Mouse (Mus musculus) hindbrain, embryonic 11.5 days (tissue): Measurements from ENCODE around the gene Galc. TPM values are rescaled to one million over a fixed set of nuclear protein-coding genes. Genes with fewer than 3 reads are reported as not detected.

ENCODE experiments used
- ATAC-seq: fragments of 200-750 bp; cut with Nextera tagmentation; 2 replicates; pipeline ENCODE4 v1.8.0; 2017; ENCODE audit warnings: mild to moderate bottlenecking, moderate TSS enrichment, moderate library complexity; ENCODE audit not compliant: low FRiP score
- DNase-seq: peaks from one replicate; pipeline ENCODE4 v3.0.0-alpha.2; 2015; ENCODE audit warnings: low spot score
- H3K27ac ChIP-seq: fragments of 300-500 bp; sonication (generic); 2 replicates; pipeline ENCODE4 v1.5.1; 2014; ENCODE audit warnings: mild to moderate bottlenecking, low read depth, low read length
- H3K27me3 ChIP-seq: fragments of 300-500 bp; sonication (generic); 2 replicates; pipeline ENCODE4 v1.6.1; 2014; ENCODE audit warnings: mild to moderate bottlenecking, low read length, moderate library complexity, mixed read lengths; ENCODE audit not compliant: control insufficient read depth, insufficient read depth
- H3K36me3 ChIP-seq: fragments of 300-500 bp; sonication (generic); 2 replicates; pipeline ENCODE4 v1.6.1; 2014; ENCODE audit warnings: mild to moderate bottlenecking, low read length, moderate library complexity, mixed read lengths; ENCODE audit not compliant: control insufficient read depth, insufficient read depth
- H3K4me1 ChIP-seq: fragments of 300-500 bp; sonication (generic); replicated peaks from 2 replicates; pipeline ENCODE4 v1.6.1; 2014; ENCODE audit warnings: low read length, mixed read lengths; ENCODE audit not compliant: control insufficient read depth, insufficient read depth
- H3K4me2 ChIP-seq: fragments of 300-500 bp; sonication (generic); replicated peaks from 2 replicates; pipeline ENCODE4 v1.6.1; 2014; ENCODE audit warnings: mild to moderate bottlenecking, low read depth, low read length
- H3K4me3 ChIP-seq: fragments of 300-500 bp; sonication (generic); 2 replicates; pipeline ENCODE4 v1.5.1; 2014; ENCODE audit warnings: low read depth, low read length
- H3K9ac ChIP-seq: fragments of 300-500 bp; sonication (generic); 2 replicates; pipeline ENCODE4 v1.6.1; 2014; ENCODE audit warnings: low read depth, low read length
- H3K9me3 ChIP-seq: fragments of 300-500 bp; sonication (generic); 2 replicates; pipeline ENCODE4 v1.6.1; 2016; ENCODE audit warnings: low read length; ENCODE audit not compliant: control insufficient read depth
- WGBS: fragments of 180-500 bp; shearing (Covaris S2); extraction: QIAGEN DNeasy Blood & Tissue Kit; methylation state at CpG from one replicate; pipeline ENCODE4 v1.1.7; 2014; 5-methylcytosine and 5-hydroxymethylcytosine counted together
- polyA plus RNA-seq: library from polyadenylated mRNA; unstranded; fragments of >200 nt; fragmentation: Nextera tagmentation; extraction: Ambion mirVana; gene quantifications from 2 replicates; pipeline ENCODE4 v1.2.1, GENCODE M21; 2014

Gene Galc
- 12.2 and 14.8 TPM in 2 replicates for polyA plus RNA-seq

GRCm38 (mm10) chr12:98258845-98259517 lies at the start of gene Galc:
Gene Galc, minus strand, starts transcription at chr12:98259459.
- Histone ChIP-seq H3K27ac (peak within 1 kb of the TSS; percentile 97), H3K36me3 (no peaks in the 10 kb centered on the region), H3K4me3 (peak within 1 kb of the TSS; percentile 67), H3K27me3 (no peaks in the 10 kb centered on the region), H3K9ac (peak within 1 kb of the TSS; percentile 84), H3K4me2 (peak within 1 kb of the TSS; percentile 61), H3K9me3 (no peaks in the 10 kb centered on the region), H3K4me1 (no peaks in the 10 kb centered on the region)
- ATAC-seq: peak; percentile 94
- WGBS: 1% methylated on average over 73 of the region's 76 CpGs
- DNase-seq: peak; percentile 90

- no peak overlapping the region for H3K4me2 ChIP-seq
- 84% methylated on average over 7 of the region's 7 CpGs for WGBS
- H3K36me3 ChIP-seq: no peaks in the 10 kb centered on the region
- H3K27ac ChIP-seq: no peak overlapping the region
- H3K4me1 ChIP-seq: 0 out of 2 replicates have a peak, but pooled peaks cover 2% of the 10 kb centered on the region
- no peaks in the 10 kb centered on the region for H3K27me3 ChIP-seq
- H3K9me3 ChIP-seq: no peaks in the 10 kb centered on the region
- H3K9ac ChIP-seq: no peak overlapping the region
- ATAC-seq (no peak), DNase-seq (no peak)
- no peak overlapping the region for H3K4me3 ChIP-seq
Observed at GRCm38 (mm10) chr12:98307179-98307915, 48.1 kb upstream of the Galc start.

- Histone ChIP-seq H3K36me3 (no peaks in the 10 kb centered on the region), H3K9ac (no peak overlapping the region), H3K9me3 (no peaks in the 10 kb centered on the region), H3K4me3 (no peak overlapping the region), H3K4me2 (no peak overlapping the region), H3K27me3 (no peaks in the 10 kb centered on the region), H3K27ac (no peak overlapping the region), H3K4me1 (0 out of 2 replicates have a peak, but pooled peaks cover 2% of the 10 kb centered on the region)
- no peak for ATAC-seq
- WGBS: 73% methylated on average over 1 of the region's 1 CpGs
- no peak for DNase-seq
Observed at GRCm38 (mm10) chr12:98303013-98303412, 43.8 kb upstream of the Galc start.

- no peak overlapping the region for H3K4me2 ChIP-seq
- no peak overlapping the region for H3K27ac ChIP-seq
- H3K4me1 ChIP-seq: 0 out of 2 replicates have a peak, but pooled peaks cover 2% of the 10 kb centered on the region
- no peak overlapping the region for H3K4me3 ChIP-seq
- no peaks in the 10 kb centered on the region for H3K36me3 ChIP-seq
- H3K9ac ChIP-seq: no peak overlapping the region
- DNase-seq: no peak
- no peaks in the 10 kb centered on the region for H3K27me3 ChIP-seq
- no peaks in the 10 kb centered on the region for H3K9me3 ChIP-seq
- WGBS: 89% methylated on average over 5 of the region's 5 CpGs
- no peak for ATAC-seq
Observed at GRCm38 (mm10) chr12:98301980-98302379, 42.7 kb upstream of the Galc start.

- H3K27me3 ChIP-seq: no peaks in the 10 kb centered on the region
- 91% methylated on average over 2 of the region's 2 CpGs for WGBS
- H3K36me3 ChIP-seq: no peaks in the 10 kb centered on the region
- no peak overlapping the region for H3K4me3 ChIP-seq
- H3K9ac ChIP-seq: no peak overlapping the region
- no peaks in the 10 kb centered on the region for H3K4me1 ChIP-seq
- H3K4me2 ChIP-seq: no peak overlapping the region
- DNase-seq (no peak), ATAC-seq (no peak)
- H3K9me3 ChIP-seq: no peaks in the 10 kb centered on the region
- no peak overlapping the region for H3K27ac ChIP-seq
Observed at GRCm38 (mm10) chr12:98294241-98294640, 35.0 kb upstream of the Galc start.

DNA sequence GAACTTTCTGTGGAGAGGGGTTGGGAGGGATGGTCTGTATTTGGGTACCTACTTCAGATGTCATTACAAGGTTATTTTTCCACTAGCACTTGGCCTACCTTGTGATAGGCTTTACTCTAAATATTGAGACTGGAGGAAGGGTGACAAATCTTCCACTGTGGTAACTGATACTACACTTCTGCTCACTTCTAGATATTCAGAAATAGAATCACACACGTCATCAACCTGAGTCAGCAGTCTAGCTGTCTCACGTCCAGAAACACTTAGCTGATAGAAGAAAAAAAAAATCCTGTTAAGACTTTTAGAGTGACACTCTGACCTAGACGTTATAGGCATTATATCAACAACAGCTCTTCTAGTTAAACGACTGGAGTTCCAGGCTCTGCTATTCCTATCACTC lies 33.0 kb upstream of the Galc start:
- Histone ChIP-seq H3K9ac (no peak overlapping the region), H3K4me1 (no peaks in the 10 kb centered on the region), H3K4me2 (no peak overlapping the region), H3K9me3 (no peaks in the 10 kb centered on the region), H3K4me3 (no peak overlapping the region), H3K36me3 (no peaks in the 10 kb centered on the region), H3K27ac (no peak overlapping the region), H3K27me3 (no peaks in the 10 kb centered on the region)
- 83% methylated on average over 4 of the region's 4 CpGs for WGBS
- DNase-seq (no peak), ATAC-seq (no peak)

DNA sequence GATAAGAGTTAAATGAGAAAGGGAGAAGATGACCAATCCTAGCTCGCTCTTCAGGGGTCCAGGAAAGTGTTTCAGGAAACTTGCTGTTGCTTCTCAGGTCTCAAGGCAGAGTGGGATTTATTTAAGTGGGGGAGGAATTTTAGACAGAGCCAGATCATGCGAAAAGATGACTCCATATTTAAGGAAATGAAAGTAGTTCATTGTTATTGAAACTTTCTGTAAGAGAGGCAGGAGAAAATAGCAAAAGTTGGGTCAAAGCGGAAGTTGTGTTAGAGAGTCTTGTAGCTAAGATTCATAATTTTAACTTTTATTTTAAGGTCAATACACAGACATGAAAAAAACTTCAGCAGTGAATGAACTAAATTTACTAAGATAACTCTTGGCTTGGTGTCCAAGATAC lies 31.2 kb upstream of the Galc start:
- Histone ChIP-seq H3K9ac (no peak overlapping the region), H3K4me2 (no peak overlapping the region), H3K27me3 (no peaks in the 10 kb centered on the region), H3K36me3 (no peaks in the 10 kb centered on the region), H3K4me1 (no peaks in the 10 kb centered on the region), H3K4me3 (no peak overlapping the region), H3K27ac (no peak overlapping the region), H3K9me3 (no peaks in the 10 kb centered on the region)
- ATAC-seq (no peak), DNase-seq (no peak)
- 89% methylated on average over 3 of the region's 3 CpGs for WGBS

DNA sequence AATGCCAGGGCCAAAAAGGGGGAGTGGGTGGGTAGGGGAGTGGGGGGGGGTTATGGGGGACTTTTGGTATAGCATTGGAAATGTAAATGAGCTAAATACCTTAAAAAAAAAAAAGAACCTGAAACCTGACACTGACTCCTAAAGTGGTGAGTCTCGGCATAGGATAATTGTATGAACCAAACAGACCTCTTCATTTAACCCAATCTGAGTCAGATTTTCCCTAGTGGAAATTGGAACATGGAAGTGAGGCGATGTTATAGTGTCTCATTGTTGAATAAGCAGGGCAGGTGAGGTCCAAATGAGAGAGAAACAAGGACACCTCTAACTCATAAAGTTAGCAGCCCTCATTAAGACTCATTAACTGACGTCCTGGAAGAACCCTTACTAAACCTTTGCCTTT lies 25.2 kb upstream of the Galc start:
- Histone ChIP-seq H3K9ac (no peak overlapping the region), H3K9me3 (no peaks in the 10 kb centered on the region), H3K4me1 (no peaks in the 10 kb centered on the region), H3K4me3 (no peak overlapping the region), H3K27ac (no peak overlapping the region), H3K4me2 (no peak overlapping the region), H3K36me3 (no peaks in the 10 kb centered on the region), H3K27me3 (no peaks in the 10 kb centered on the region)
- 88% methylated on average over 3 of the region's 3 CpGs for WGBS
- no peak for ATAC-seq
- no peak for DNase-seq

- Histone ChIP-seq H3K9me3 (no peaks in the 10 kb centered on the region), H3K9ac (no peak overlapping the region), H3K4me2 (no peak overlapping the region), H3K27me3 (no peaks in the 10 kb centered on the region), H3K27ac (no peak overlapping the region), H3K36me3 (no peaks in the 10 kb centered on the region), H3K4me3 (no peak overlapping the region), H3K4me1 (no peaks in the 10 kb centered on the region)
- no peak for DNase-seq
- WGBS: 79% methylated on average over 3 of the region's 3 CpGs
- ATAC-seq: no peak
Observed at GRCm38 (mm10) chr12:98283487-98283860, 24.2 kb upstream of the Galc start.
